Comparison of ENCODE assay signal across 16 mouse cellular contexts in genomic region chr6:125701146-125701545, GRCm38 (mm10). TPM values are rescaled to one million over a fixed set of nuclear protein-coding genes. Genes with fewer than 3 reads are reported as not detected.
"Had no signal": no experiment of that assay in that cellular context is flagged by ENCODE, and none has a peak within 500 bp of the region (broad histone marks: within the 10 kb centered on the region; RNA-seq: fewer than 3 reads in every experiment).

No protein-coding gene starts in this region.

- H3K4me1 ChIP-seq: neural tube, embryonic 12.5 days; neural tube, embryonic 13.5 days; neural tube, embryonic 15.5 days; stomach, embryonic 15.5 days had no signal

- H3K9ac ChIP-seq: neural tube, embryonic 12.5 days; neural tube, embryonic 13.5 days; neural tube, embryonic 15.5 days; stomach, embryonic 15.5 days had no signal

- H3K4me3 ChIP-seq: neural tube, embryonic 12.5 days; neural tube, embryonic 13.5 days; neural tube, embryonic 15.5 days; stomach, embryonic 15.5 days had no signal

- H3K36me3 ChIP-seq: neural tube, embryonic 12.5 days; neural tube, embryonic 13.5 days; neural tube, embryonic 15.5 days; stomach, embryonic 15.5 days had no signal

- H3K27ac ChIP-seq: neural tube, embryonic 12.5 days; neural tube, embryonic 13.5 days; neural tube, embryonic 15.5 days; stomach, embryonic 15.5 days; stomach, postnatal 0 days had no signal

- H3K27me3 ChIP-seq: neural tube, embryonic 12.5 days; neural tube, embryonic 13.5 days; neural tube, embryonic 15.5 days; stomach, embryonic 15.5 days had no signal

- H3K9me3 ChIP-seq: neural tube, embryonic 12.5 days; neural tube, embryonic 13.5 days; neural tube, embryonic 15.5 days; stomach, embryonic 15.5 days had no signal

- DNase-seq: right cerebral cortex, postnatal 14 days; right cerebral cortex, postnatal 25 days; right cerebral cortex, postnatal 4 days; spleen, adult 18-20 months; thymus, adult 18-20 months; thymus, adult 2 months; thymus, postnatal 14 days; thymus, postnatal 25 days; thymus, postnatal 36 days; thymus, postnatal 4 days had no signal

- H3K4me2 ChIP-seq: neural tube, embryonic 12.5 days; neural tube, embryonic 13.5 days; neural tube, embryonic 15.5 days; stomach, embryonic 15.5 days had no signal

RNA-seq across cellular contexts. Expression of gene Ano2, which starts 10.9 kb away (rescaled TPM):
- polyA plus RNA-seq: spleen, adult 2 months had no signal
